Mouse (Mus musculus) adrenal gland, postnatal 4 days (tissue): ENCODE measurements around the gene Cmtm4. TPM values are rescaled to one million over a fixed set of nuclear protein-coding genes. Genes with fewer than 3 reads are reported as not detected.

Source experiments
- DNase-seq, 2 experiments: peaks; one replicate each; pipeline ENCODE4 v3.0.0; 2021 to 2022; ENCODE audit warnings: low spot score in 2 of 2, mixed read lengths in 2 of 2
- total RNA-seq, 2 experiments: library from RNA; stranded (reverse); gene quantifications; 2 replicates each; pipeline ENCODE4 v1.2.3; 2021

The Cmtm4 gene
- total RNA-seq, 2 experiments from 2014 or later, result 26.9 to 29.6 TPM

GRCm38 (mm10) chr8:104375959-104376358 is 19.6 kb downstream of the Cmtm4 start:
- DNase-seq, result no peak

- no peak for DNase-seq
Measured at GRCm38 (mm10) chr8:104374864-104375846, 20.5 kb downstream of the Cmtm4 start.

- DNase-seq, result no peak
Measured at GRCm38 (mm10) chr8:104374269-104374668, 21.3 kb downstream of the Cmtm4 start.

GRCm38 (mm10) chr8:104373779-104374178 is 21.8 kb downstream of the Cmtm4 start:
- no peak for DNase-seq

- no peak for DNase-seq
Measured at GRCm38 (mm10) chr8:104371121-104371520, 24.5 kb downstream of the Cmtm4 start.

GRCm38 (mm10) chr8:104370071-104370470 is 25.5 kb downstream of the Cmtm4 start:
- no peak for DNase-seq

GRCm38 (mm10) chr8:104369591-104369990 is 26.0 kb downstream of the Cmtm4 start:
- DNase-seq, result no peak

- DNase-seq, result no peak
Measured at GRCm38 (mm10) chr8:104367398-104367797, 28.2 kb downstream of the Cmtm4 start.

- DNase-seq, result no peak
Measured at GRCm38 (mm10) chr8:104365695-104366094, 29.9 kb downstream of the Cmtm4 start.

GRCm38 (mm10) chr8:104359778-104360456 is 35.7 kb downstream of the Cmtm4 start:
- DNase-seq, result no peak

- DNase-seq, result no peak
Measured at GRCm38 (mm10) chr8:104358637-104359036, 37.0 kb downstream of the Cmtm4 start.

GRCm38 (mm10) chr8:104354504-104354903 is 41.1 kb downstream of the Cmtm4 start:
- DNase-seq, result no peak

- no peak for DNase-seq
Measured at GRCm38 (mm10) chr8:104353186-104353585, 42.4 kb downstream of the Cmtm4 start.

- DNase-seq, result no peak
Measured at GRCm38 (mm10) chr8:104350047-104350446, 45.6 kb downstream of the Cmtm4 start.

- no peak for DNase-seq
Measured at GRCm38 (mm10) chr8:104348971-104349370, 46.6 kb downstream of the Cmtm4 start.

GRCm38 (mm10) chr8:104346706-104347105 is 48.9 kb downstream of the Cmtm4 start:
- DNase-seq, result no peak

GRCm38 (mm10) chr8:104344622-104345021 is 51.0 kb downstream of the Cmtm4 start:
- DNase-seq, result no peak

GRCm38 (mm10) chr8:104343957-104344356 is 51.6 kb downstream of the Cmtm4 start:
- peak; percentile 62 to 75 for DNase-seq

GRCm38 (mm10) chr8:104342426-104342825 is 53.2 kb downstream of the Cmtm4 start:
- DNase-seq, result no peak

- no peak for DNase-seq
Measured at GRCm38 (mm10) chr8:104341678-104342077, 53.9 kb downstream of the Cmtm4 start.

- peak; percentile 45 to 63 for DNase-seq
Measured at GRCm38 (mm10) chr8:104341106-104341561, 54.5 kb downstream of the Cmtm4 start.
